In the genomic region with DNA sequence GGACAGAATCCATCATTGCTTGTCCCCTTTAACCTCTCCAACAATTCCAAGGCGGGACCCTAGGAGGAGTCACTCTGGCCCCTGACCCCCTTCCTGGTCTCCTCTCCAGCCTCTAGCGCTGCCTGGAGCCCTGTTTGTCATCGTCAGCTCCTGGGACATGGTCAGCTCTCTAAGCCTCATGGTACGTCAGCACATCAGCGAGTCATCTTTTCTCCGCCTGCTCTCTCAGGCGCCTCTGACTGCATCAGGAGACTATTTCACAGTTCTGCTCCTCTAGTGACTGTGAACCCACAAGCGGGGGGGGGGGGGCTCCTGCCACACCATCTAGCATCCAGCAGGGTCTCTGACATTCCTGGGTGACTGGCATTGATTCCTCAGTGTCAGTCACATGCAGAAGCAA, we compare ENCODE assay signal across 22 mouse cellular contexts. TPM values are rescaled to one million over a fixed set of nuclear protein-coding genes. Genes with fewer than 3 reads are reported as not detected.
DNase-seq lines count a peak whose midpoint lies in the region; ATAC-seq and TF ChIP-seq lines count a peak whose summit lies in the region.
"Had no signal": no experiment of that assay in that cellular context is flagged by ENCODE, and none has a peak within 500 bp of the region (broad histone marks: within the 10 kb centered on the region; RNA-seq: fewer than 3 reads in every experiment).

No protein-coding gene starts in this region.

- no peak for ATAC-seq in heart, embryonic 11.5 days (replicated peaks; ENCODE audit: insufficient number of reproducible peaks, low FRiP score, low TSS enrichment)
- ATAC-seq: forebrain, postnatal 0 days; intestine, postnatal 0 days; liver, embryonic 12.5 days had no signal

- 0 out of 2 replicates have a peak overlapping the region, but pooled peaks have one; percentile 7 for H3K27ac ChIP-seq in heart, embryonic 11.5 days (ENCODE audit: low read depth, low read length)
- no peak overlapping the region; the same call in 1 of the 2 replicates for H3K27ac ChIP-seq in heart, embryonic 10.5 days
- peak overlapping the region; percentile 46 for H3K27ac ChIP-seq in layer of hippocampus, adult 2 months
- H3K27ac ChIP-seq in limb, embryonic 10.5 days, result peak overlapping the region; percentile 54; the same call in 1 of the 2 replicates
- H3K27ac ChIP-seq in gastrocnemius, adult 2 months, result no peak overlapping the region
- H3K27ac ChIP-seq: liver, embryonic 12.5 days; midbrain, embryonic 12.5 days had no signal

- H3K36me3 ChIP-seq in heart, embryonic 11.5 days (ENCODE audit: control insufficient read depth, insufficient read depth, low read length), result peaks cover 3% of the 10 kb centered on the region; the same call in 1 of the 2 replicates
- H3K36me3 ChIP-seq in heart, embryonic 10.5 days, result peaks cover 19% of the 10 kb centered on the region
- H3K36me3 ChIP-seq in limb, embryonic 10.5 days, result 0 out of 2 replicates have a peak, but pooled peaks cover 3% of the 10 kb centered on the region
- H3K36me3 ChIP-seq: G1E; midbrain, embryonic 12.5 days had no signal

- no peak for DNase-seq in heart, embryonic 10.5 days (ENCODE audit: low spot score)
- no peak for DNase-seq in layer of hippocampus, adult 2 months (ENCODE audit: low spot score in 2 of 2)
- no peak for DNase-seq in layer of hippocampus, postnatal 14 days (ENCODE audit: low spot score in 2 of 2)
- no peak for DNase-seq in limb, embryonic 10.5 days (ENCODE audit: low spot score)
- no peak for DNase-seq in lung, postnatal 36 days
- no peak for DNase-seq in gastrocnemius, adult 2 months
- DNase-seq in frontal cortex, adult 2 months (ENCODE audit: extremely low spot score in 1 of 2, low spot score in 1 of 2), result no peak
- DNase-seq: adrenal gland, postnatal 25 days; cerebellum, adult 9-11 months; forebrain, postnatal 0 days; kidney, postnatal 25 days; left cerebral cortex, postnatal 4 days; lung, adult 18-20 months; lung, postnatal 10 days; right cerebral cortex, postnatal 14 days had no signal

- intact Hi-C loops in gastrocnemius, adult 2 months (cut with DNase I), result no loop called here

- H3K9me3 ChIP-seq in heart, embryonic 11.5 days (replicated peaks; ENCODE audit: control insufficient read depth, low read length), result no peaks in the 10 kb centered on the region
- H3K9me3 ChIP-seq in heart, embryonic 10.5 days, result no peaks in the 10 kb centered on the region
- H3K9me3 ChIP-seq in limb, embryonic 10.5 days (replicated peaks), result no peaks in the 10 kb centered on the region
- H3K9me3 ChIP-seq: G1E; liver, embryonic 12.5 days; midbrain, embryonic 12.5 days had no signal

- WGBS in heart, embryonic 11.5 days (ENCODE audit: insufficient replicate concordance), result 22% methylated on average over 8 of the region's 8 CpGs
- WGBS in heart, embryonic 10.5 days, result 29% methylated on average over 8 of the region's 8 CpGs
- 42% methylated on average over 8 of the region's 8 CpGs for WGBS in limb, embryonic 10.5 days

- H3K27me3 ChIP-seq in heart, embryonic 11.5 days (ENCODE audit: control insufficient read depth, insufficient read depth, low read length), result 0 out of 2 replicates have a peak, but pooled peaks cover 2% of the 10 kb centered on the region
- peaks cover 29% of the 10 kb centered on the region for H3K27me3 ChIP-seq in heart, embryonic 10.5 days (ENCODE audit: insufficient read depth, poor library complexity, severe bottlenecking)
- no peaks in the 10 kb centered on the region for H3K27me3 ChIP-seq in limb, embryonic 10.5 days (ENCODE audit: low read depth, poor library complexity, severe bottlenecking)

- no peak overlapping the region for H3K4me2 ChIP-seq in heart, embryonic 11.5 days
- H3K4me2 ChIP-seq: liver, embryonic 12.5 days; midbrain, embryonic 12.5 days had no signal

- TF ChIP-seq CTCF in layer of hippocampus, adult 2 months (conservative IDR thresholded peaks at IDR 0.05), result no peak
- TF ChIP-seq CTCF in gastrocnemius, adult 2 months (IDR thresholded peaks at IDR 0.05), result no peak

- no peak overlapping the region for H3K4me3 ChIP-seq in heart, embryonic 11.5 days (ENCODE audit: low read depth, low read length)
- no peak overlapping the region for H3K4me3 ChIP-seq in heart, embryonic 10.5 days
- H3K4me3 ChIP-seq in layer of hippocampus, adult 2 months, result no peak overlapping the region
- H3K4me3 ChIP-seq in limb, embryonic 10.5 days, result no peak overlapping the region
- H3K4me3 ChIP-seq in gastrocnemius, adult 2 months, result no peak overlapping the region
- H3K4me3 ChIP-seq: liver, embryonic 12.5 days; midbrain, embryonic 12.5 days had no signal

- H3K9ac ChIP-seq in heart, embryonic 11.5 days (ENCODE audit: low read depth, low read length), result 0 out of 2 replicates have a peak overlapping the region, but pooled peaks have one; percentile 24
- H3K9ac ChIP-seq: forebrain, postnatal 0 days; liver, embryonic 12.5 days; midbrain, embryonic 12.5 days had no signal

- H3K4me1 ChIP-seq in heart, embryonic 11.5 days (ENCODE audit: control insufficient read depth, insufficient read depth, low read length), result peaks cover 23% of the 10 kb centered on the region
- peaks cover 44% of the 10 kb centered on the region for H3K4me1 ChIP-seq in heart, embryonic 10.5 days
- peaks cover 29% of the 10 kb centered on the region for H3K4me1 ChIP-seq in limb, embryonic 10.5 days

RNA-seq across cellular contexts. Expression of a gene that starts 12.4 kb away (rescaled TPM):
- polyA plus RNA-seq in heart, embryonic 11.5 days (2014; fragmentation: Nextera tagmentation; extraction: Ambion mirVana), result 8.3 and 8.5 TPM in 2 replicates
- polyA plus RNA-seq in heart, embryonic 10.5 days (2016; fragmentation: Nextera tagmentation; extraction: Ambion mirVana), result 10.2 and 13.4 TPM in 2 replicates
- total RNA-seq in layer of hippocampus, adult 2 months (2021), result 10 to 100 TPM; 45.5 to 46.8 TPM
- 10 to 100 TPM; 39.3 to 40.1 TPM for total RNA-seq in layer of hippocampus, postnatal 14 days (2021)
- 6.4 and 6.7 TPM in 2 replicates for polyA plus RNA-seq in limb, embryonic 10.5 days (2016; fragmentation: Nextera tagmentation; extraction: Ambion mirVana)
- 10 to 100 TPM in 1 of 2 experiments, 1 to 10 TPM in 1; 9.8 to 13.6 TPM for total RNA-seq in gastrocnemius, adult 2 months (2021)
- 69.2 and 78.4 TPM in 2 replicates for polyA plus RNA-seq in frontal cortex, adult 2 months (2012; rRNA removed)

RNA-seq across cellular contexts. Expression of a gene that starts 23.0 kb away (rescaled TPM):
- polyA plus RNA-seq in heart, embryonic 11.5 days (2014; fragmentation: Nextera tagmentation; extraction: Ambion mirVana), result 45.1 and 51.1 TPM in 2 replicates
- polyA plus RNA-seq in heart, embryonic 10.5 days (2016; fragmentation: Nextera tagmentation; extraction: Ambion mirVana), result 32.1 and 41.1 TPM in 2 replicates
- 100 to 1,000 TPM; 133 to 135 TPM for total RNA-seq in layer of hippocampus, adult 2 months (2021)
- total RNA-seq in layer of hippocampus, postnatal 14 days (2021), result 100 to 1,000 TPM; 131 to 147 TPM
- polyA plus RNA-seq in limb, embryonic 10.5 days (2016; fragmentation: Nextera tagmentation; extraction: Ambion mirVana), result 17.0 and 23.5 TPM in 2 replicates
- total RNA-seq in gastrocnemius, adult 2 months (2021), result 10 to 100 TPM; 44.5 to 47.1 TPM
- polyA plus RNA-seq in frontal cortex, adult 2 months (2012; rRNA removed), result 107 and 117 TPM in 2 replicates

RNA-seq across cellular contexts. Expression of a gene that starts 24.2 kb away (rescaled TPM):
- polyA plus RNA-seq in heart, embryonic 11.5 days (2014; fragmentation: Nextera tagmentation; extraction: Ambion mirVana), result 0.20 TPM in 1 of 2 replicates, not detected in the other
- 0.11 and 0.18 TPM in 2 replicates for polyA plus RNA-seq in heart, embryonic 10.5 days (2016; fragmentation: Nextera tagmentation; extraction: Ambion mirVana)
- total RNA-seq in layer of hippocampus, adult 2 months (2021), result under 1 TPM; 0.59 to 0.96 TPM
- 1 to 10 TPM in 1 of 2 experiments, under 1 TPM in 1; 0.81 to 1.7 TPM for total RNA-seq in layer of hippocampus, postnatal 14 days (2021)
- polyA plus RNA-seq in limb, embryonic 10.5 days (2016; fragmentation: Nextera tagmentation; extraction: Ambion mirVana), result 0.16 and 0.26 TPM in 2 replicates
- total RNA-seq in gastrocnemius, adult 2 months (2021), result under 1 TPM; 0.13 to 0.22 TPM
- 1.0 and 1.5 TPM in 2 replicates for polyA plus RNA-seq in frontal cortex, adult 2 months (2012; rRNA removed)
- polyA plus RNA-seq: embryonic facial prominence, embryonic 11.5 days; forebrain, embryonic 11.5 days; G1E; liver, embryonic 12.5 days had no signal

RNA-seq across cellular contexts. Expression of a gene that starts 49.7 kb away (rescaled TPM):
- polyA plus RNA-seq in heart, embryonic 11.5 days (2014; fragmentation: Nextera tagmentation; extraction: Ambion mirVana), result 30.4 and 30.5 TPM in 2 replicates
- polyA plus RNA-seq in heart, embryonic 10.5 days (2016; fragmentation: Nextera tagmentation; extraction: Ambion mirVana), result 24.0 and 27.1 TPM in 2 replicates
- total RNA-seq in layer of hippocampus, adult 2 months (2021), result 10 to 100 TPM; 25.6 to 25.9 TPM
- 10 to 100 TPM; 25.3 to 26.4 TPM for total RNA-seq in layer of hippocampus, postnatal 14 days (2021)
- polyA plus RNA-seq in limb, embryonic 10.5 days (2016; fragmentation: Nextera tagmentation; extraction: Ambion mirVana), result 36.2 and 36.3 TPM in 2 replicates
- total RNA-seq in gastrocnemius, adult 2 months (2021), result 10 to 100 TPM; 11.4 to 13.3 TPM
- polyA plus RNA-seq in frontal cortex, adult 2 months (2012; rRNA removed), result 21.0 and 23.5 TPM in 2 replicates

Comparison
In these comparisons a context has a peak if more than half of its experiments do, and no peak if none do; other contexts are left out.
1. H3K27ac ChIP-seq: peak in heart, embryonic 11.5 days (single experiment), layer of hippocampus, adult 2 months (single experiment) and limb, embryonic 10.5 days (single experiment); none in heart, embryonic 10.5 days (single experiment) and gastrocnemius, adult 2 months (single experiment).